Mouse (Mus musculus) heart, adult 11 months (tissue): ENCODE measurements around the gene Rnft1.
A peak's percentile ranks its signal among the peaks of the same experiment; 100 is the strongest.
"Not testable (repeated sequence)": the region's sequence is repeated elsewhere in the genome, so short reads cannot be mapped to it uniquely, and the experiment has no call there.

Source experiments
- DNase-seq: peaks from one replicate; pipeline ENCODE4 v3.0.0; 2022

Rnft1 gene

GRCm38 (mm10) chr11:86527528-86527927, 43.1 kb downstream of the Rnft1 start:
- no peak for DNase-seq

GRCm38 (mm10) chr11:86532834-86533233, 48.4 kb downstream of the Rnft1 start:
- peak; percentile 62 for DNase-seq

- not testable (repeated sequence) for DNase-seq
Observed at GRCm38 (mm10) chr11:86533302-86533701, 48.8 kb downstream of the Rnft1 start.

- DNase-seq = no peak
Observed at GRCm38 (mm10) chr11:86534201-86534910, 49.9 kb downstream of the Rnft1 start.

GRCm38 (mm10) chr11:86538786-86539185, 54.3 kb downstream of the Rnft1 start:
- DNase-seq = no peak

GRCm38 (mm10) chr11:86539716-86540475, 55.4 kb downstream of the Rnft1 start:
- peak; percentile 48 for DNase-seq

GRCm38 (mm10) chr11:86540476-86540845, 56.0 kb downstream of the Rnft1 start:
- no peak for DNase-seq

- peak; percentile 34 for DNase-seq
Observed at GRCm38 (mm10) chr11:86542851-86543250, 58.4 kb downstream of the Rnft1 start.

- no peak for DNase-seq
Observed at GRCm38 (mm10) chr11:86543960-86544638, 59.6 kb downstream of the Rnft1 start.

GRCm38 (mm10) chr11:86544639-86545299, 60.3 kb downstream of the Rnft1 start, which contains the start of the genes Rps6kb1 and Tubd1:
Rps6kb1 (minus strand) TSS chr11:86544805.
Tubd1 (plus strand) TSS chr11:86544991.
- DNase-seq = peak; percentile 100

- peak; percentile 87 for DNase-seq
Observed at GRCm38 (mm10) chr11:86545556-86545955, 61.1 kb downstream of the Rnft1 start.

GRCm38 (mm10) chr11:86547412-86547811, 63.0 kb downstream of the Rnft1 start:
- peak; percentile 64 for DNase-seq
